Mouse (Mus musculus) liver, adult 2 months (tissue): ENCODE results near the gene Odf3l1. TPM values are rescaled to one million over a fixed set of nuclear protein-coding genes. Genes with fewer than 3 reads are reported as not detected.

Source experiments
- DNase-seq: peaks from one replicate; pipeline ENCODE4 v3.0.0-alpha.2; 2011; ENCODE audit warnings: low read depth, low spot score; ENCODE audit errors: extremely low read depth
- H3K27ac ChIP-seq: fragments of 200-500 bp; replicated peaks from 2 replicates; pipeline ENCODE4 v1.5.1; 2012; ENCODE audit warnings: low read depth, mild to moderate bottlenecking, control low read depth, inconsistent platforms, low read length; ENCODE audit not compliant: insufficient read depth
- H3K27me3 ChIP-seq: fragments of 200-500 bp; 2 replicates; pipeline ENCODE4 v1.6.1; 2012; ENCODE audit warnings: mild to moderate bottlenecking, moderate library complexity, low read length, inconsistent platforms; ENCODE audit not compliant: control insufficient read depth, insufficient read depth
- H3K36me3 ChIP-seq: fragments of 200-500 bp; 2 replicates; pipeline ENCODE4 v1.6.1; 2012; ENCODE audit warnings: low read length, inconsistent platforms; ENCODE audit not compliant: control insufficient read depth, insufficient read depth
- H3K4me1 ChIP-seq: fragments of 200-500 bp; 2 replicates; pipeline ENCODE4 v1.6.1; 2011; ENCODE audit warnings: low read length; ENCODE audit not compliant: control insufficient read depth, insufficient read depth
- H3K4me3 ChIP-seq: fragments of 200-500 bp; 2 replicates; pipeline ENCODE4 v1.5.1; 2011; ENCODE audit warnings: low read depth, mild to moderate bottlenecking, control low read depth, low read length, moderate library complexity; ENCODE audit not compliant: insufficient read depth
- H3K79me2 ChIP-seq: fragments of 200-500 bp; 2 replicates; pipeline ENCODE4 v1.6.1; 2012; ENCODE audit warnings: inconsistent platforms, mild to moderate bottlenecking, low read length, moderate library complexity; ENCODE audit not compliant: control insufficient read depth, insufficient read depth
- H3K9ac ChIP-seq: fragments of 200-500 bp; 2 replicates; pipeline ENCODE4 v1.6.1; 2012; ENCODE audit warnings: low read depth, mild to moderate bottlenecking, control low read depth, inconsistent platforms, low read length
- CTCF ChIP-seq: fragments of 200-500 bp; IDR thresholded peaks from 2 replicates; pipeline ENCODE4 v1.5.1; 2011; ENCODE audit warnings: low read depth, low read length, control low read depth
- POLR2A ChIP-seq: fragments of 200-500 bp; IDR thresholded peaks from 2 replicates; pipeline ENCODE4 v1.6.1; 2011; ENCODE audit warnings: low read length, control low read depth; ENCODE audit not compliant: insufficient read depth; ENCODE audit errors: extremely low read depth
- WGBS: fragments of 180-500 bp; shearing (Covaris S2); methylation state at CpG from one replicate; pipeline ENCODE4 v1.1.7; 2018; 5-methylcytosine and 5-hydroxymethylcytosine counted together
- polyA plus RNA-seq: library from polyadenylated mRNA; depleted of rRNA; stranded (reverse); fragments of >200 nt; gene quantifications from 2 replicates; pipeline ENCODE4 v1.2.3, GENCODE M21; 2012
- total RNA-seq: library from RNA; depleted of rRNA; stranded (reverse); fragments of >200 nt; gene quantifications from 2 replicates; pipeline ENCODE4 v1.2.3, GENCODE M21; 2014

Odf3l1 gene
- total and polyA plus RNA-seq, 2 experiments: 0.11 TPM; not detected in 1

GRCm38 (mm10) chr9:56881539-56882082 lies 17.1 kb upstream of the Odf3l1 start:
- no peaks in the 10 kb centered on the region for H3K4me1 ChIP-seq
- no peaks in the 10 kb centered on the region for H3K36me3 ChIP-seq
- H3K4me3 ChIP-seq: no peak overlapping the region
- H3K9ac ChIP-seq: no peak overlapping the region
- no peaks in the 10 kb centered on the region for H3K79me2 ChIP-seq
- no peak for DNase-seq
- H3K27ac ChIP-seq: no peak overlapping the region
- 68% methylated on average over 3 of the region's 3 CpGs for WGBS
- TF ChIP-seq CTCF (no peak), POLR2A (no peak)
- H3K27me3 ChIP-seq: no peaks in the 10 kb centered on the region

- Histone ChIP-seq H3K36me3 (no peaks in the 10 kb centered on the region), H3K9ac (no peak overlapping the region), H3K4me1 (no peaks in the 10 kb centered on the region), H3K27ac (no peak overlapping the region), H3K79me2 (no peaks in the 10 kb centered on the region), H3K27me3 (no peaks in the 10 kb centered on the region), H3K4me3 (no peak overlapping the region)
- WGBS: 73% methylated on average over 9 of the region's 9 CpGs
- TF ChIP-seq CTCF (no peak), POLR2A (no peak)
- no peak for DNase-seq
Observed at GRCm38 (mm10) chr9:56880790-56881189, 16.3 kb upstream of the Odf3l1 start.

- TF ChIP-seq POLR2A (no peak), CTCF (no peak)
Observed at GRCm38 (mm10) chr9:56877284-56877683, 12.8 kb upstream of the Odf3l1 start.

GRCm38 (mm10) chr9:56876784-56877183 lies 12.3 kb upstream of the Odf3l1 start:
- 66% methylated on average over 9 of the region's 9 CpGs for WGBS
- DNase-seq: no peak
- no peak for TF ChIP-seq POLR2A
- no peak for TF ChIP-seq CTCF

More at GRCm38 (mm10) chr9:56877284-56877683, 12.8 kb upstream of the Odf3l1 start:
- Histone ChIP-seq H3K36me3 (no peaks in the 10 kb centered on the region), H3K27ac (no peak overlapping the region), H3K4me3 (no peak overlapping the region), H3K9ac (no peak overlapping the region), H3K4me1 (no peaks in the 10 kb centered on the region), H3K27me3 (no peaks in the 10 kb centered on the region), H3K79me2 (no peaks in the 10 kb centered on the region)
- no peak for DNase-seq
- 93% methylated on average over 5 of the region's 5 CpGs for WGBS

GRCm38 (mm10) chr9:56873097-56873496 lies 8.6 kb upstream of the Odf3l1 start:
- TF ChIP-seq POLR2A: no peak
- no peak for TF ChIP-seq CTCF
- DNase-seq: no peak
- no peak overlapping the region for H3K4me3 ChIP-seq
- WGBS: 79% methylated on average over 1 of the region's 1 CpGs
- H3K79me2 ChIP-seq: no peaks in the 10 kb centered on the region
- no peaks in the 10 kb centered on the region for H3K36me3 ChIP-seq
- H3K4me1 ChIP-seq: no peaks in the 10 kb centered on the region
- no peak overlapping the region for H3K9ac ChIP-seq
- H3K27ac ChIP-seq: no peak overlapping the region
- no peaks in the 10 kb centered on the region for H3K27me3 ChIP-seq

More at GRCm38 (mm10) chr9:56876784-56877183, 12.3 kb upstream of the Odf3l1 start:
- Histone ChIP-seq H3K9ac (no peak overlapping the region), H3K79me2 (no peaks in the 10 kb centered on the region), H3K4me3 (no peak overlapping the region), H3K4me1 (no peaks in the 10 kb centered on the region), H3K36me3 (no peaks in the 10 kb centered on the region), H3K27ac (no peak overlapping the region), H3K27me3 (no peaks in the 10 kb centered on the region)

- H3K27ac ChIP-seq: no peak overlapping the region
- H3K79me2 ChIP-seq: no peaks in the 10 kb centered on the region
- no peaks in the 10 kb centered on the region for H3K4me1 ChIP-seq
- DNase-seq: no peak
- H3K27me3 ChIP-seq: no peaks in the 10 kb centered on the region
- H3K4me3 ChIP-seq: no peak overlapping the region
- TF ChIP-seq CTCF (no peak), POLR2A (no peak)
- no peaks in the 10 kb centered on the region for H3K36me3 ChIP-seq
- 79% methylated on average over 5 of the region's 5 CpGs for WGBS
- H3K9ac ChIP-seq: no peak overlapping the region
Observed at GRCm38 (mm10) chr9:56872105-56872903, 7.8 kb upstream of the Odf3l1 start.
